Mouse (Mus musculus) liver, embryonic 11.5 days (tissue): ENCODE measurements around the gene P3h3. TPM values are rescaled to one million over a fixed set of nuclear protein-coding genes. Genes with fewer than 3 reads are reported as not detected.

Experiments
- ATAC-seq: fragments of 200-750 bp; cut with Nextera tagmentation; replicated peaks from 2 replicates; pipeline ENCODE4 v1.8.0; 2017; ENCODE audit warnings: moderate number of reproducible peaks, mild to moderate bottlenecking, moderate TSS enrichment, moderate library complexity; ENCODE audit not compliant: low FRiP score
- DNase-seq: peaks from one replicate; pipeline ENCODE4 v3.0.0-alpha.2; 2017; ENCODE audit warnings: low spot score
- H3K27ac ChIP-seq: fragments of 300-500 bp; sonication (generic); 2 replicates; pipeline ENCODE4 v1.5.1; 2014; ENCODE audit warnings: mild to moderate bottlenecking, low read depth, low read length, control low read depth
- H3K27me3 ChIP-seq: fragments of 300-500 bp; sonication (generic); replicated peaks from 2 replicates; pipeline ENCODE4 v1.6.1; 2014; ENCODE audit warnings: low read length, mixed read lengths; ENCODE audit not compliant: control insufficient read depth, insufficient read depth
- H3K36me3 ChIP-seq: fragments of 300-500 bp; sonication (generic); 2 replicates; pipeline ENCODE4 v1.6.1; 2014; ENCODE audit warnings: mild to moderate bottlenecking, low read length, moderate library complexity, mixed read lengths; ENCODE audit not compliant: control insufficient read depth, insufficient read depth
- H3K4me1 ChIP-seq: fragments of 300-500 bp; sonication (generic); replicated peaks from 2 replicates; pipeline ENCODE4 v1.6.1; 2014; ENCODE audit warnings: low read length, mixed read lengths; ENCODE audit not compliant: control insufficient read depth, insufficient read depth
- H3K4me2 ChIP-seq: fragments of 300-500 bp; sonication (generic); 2 replicates; pipeline ENCODE4 v1.6.1; 2014; ENCODE audit warnings: mild to moderate bottlenecking, control low read depth, moderate library complexity
- H3K4me3 ChIP-seq: fragments of 300-500 bp; sonication (generic); 2 replicates; pipeline ENCODE4 v1.5.1; 2014; ENCODE audit warnings: low read depth, low read length, control low read depth
- H3K9ac ChIP-seq: fragments of 300-500 bp; sonication (generic); 2 replicates; pipeline ENCODE4 v1.6.1; 2014; ENCODE audit warnings: low read depth, low read length, control low read depth
- H3K9me3 ChIP-seq: fragments of 300-500 bp; sonication (generic); 2 replicates; pipeline ENCODE4 v1.6.1; 2016; ENCODE audit warnings: low read length, inconsistent platforms, mixed read lengths; ENCODE audit not compliant: control insufficient read depth
- WGBS: fragments of 180-500 bp; shearing (Covaris S2); extraction: QIAGEN DNeasy Blood & Tissue Kit; methylation state at CpG from one replicate; pipeline ENCODE4 v1.1.7; 2014; 5-methylcytosine and 5-hydroxymethylcytosine counted together
- polyA plus RNA-seq: library from polyadenylated mRNA; unstranded; fragments of >200 nt; fragmentation: Nextera tagmentation; extraction: Ambion mirVana; gene quantifications from 2 replicates; pipeline ENCODE4 v1.2.1, GENCODE M21; 2014

The P3h3 gene
- polyA plus RNA-seq, 1 experiment from 2014 or later, result 11.3 TPM

DNA sequence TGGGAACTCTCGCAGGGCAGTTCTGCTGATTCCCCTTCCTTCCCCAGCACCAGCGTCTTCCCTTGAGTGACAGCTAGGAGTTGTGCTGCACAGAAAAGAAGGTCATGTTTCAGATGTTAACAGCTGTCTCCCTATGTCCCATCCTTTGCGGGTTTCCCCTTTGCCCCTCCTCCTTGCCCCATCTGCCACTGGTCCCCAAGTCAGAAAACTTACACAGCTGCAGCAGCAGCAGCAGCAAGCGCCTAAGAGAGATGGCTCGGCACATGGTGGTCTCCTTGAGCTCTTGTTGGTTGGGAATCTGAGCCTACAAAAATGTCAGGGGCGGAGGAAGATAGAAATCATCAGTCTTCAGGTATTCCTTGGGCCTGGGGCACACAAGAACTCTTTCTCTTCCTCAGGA, 21.8 kb upstream of the P3h3 start:
- no peak for DNase-seq
- no peak overlapping the region for H3K4me3 ChIP-seq
- H3K27me3 ChIP-seq, result no peaks in the 10 kb centered on the region
- H3K9me3 ChIP-seq, result no peaks in the 10 kb centered on the region
- H3K9ac ChIP-seq, result no peak overlapping the region
- WGBS, result 53% methylated on average over 6 of the region's 6 CpGs
- no peaks in the 10 kb centered on the region for H3K36me3 ChIP-seq
- no peak for ATAC-seq
- H3K27ac ChIP-seq, result no peak overlapping the region
- H3K4me1 ChIP-seq, result no peaks in the 10 kb centered on the region
- no peak overlapping the region for H3K4me2 ChIP-seq

- H3K4me2 ChIP-seq, result no peak overlapping the region
- 14% methylated on average over 3 of the region's 3 CpGs for WGBS
- H3K27me3 ChIP-seq, result no peaks in the 10 kb centered on the region
- H3K9ac ChIP-seq, result no peak overlapping the region
- DNase-seq (no peak), ATAC-seq (no peak)
- no peak overlapping the region for H3K4me3 ChIP-seq
- no peaks in the 10 kb centered on the region for H3K36me3 ChIP-seq
- no peak overlapping the region for H3K27ac ChIP-seq
- H3K9me3 ChIP-seq, result no peaks in the 10 kb centered on the region
- H3K4me1 ChIP-seq, result no peaks in the 10 kb centered on the region
Observed at GRCm38 (mm10) chr6:124874348-124874747, 16.8 kb upstream of the P3h3 start.

- H3K36me3 ChIP-seq, result no peaks in the 10 kb centered on the region
- 63% methylated on average over 6 of the region's 7 CpGs for WGBS
- H3K4me1 ChIP-seq, result peaks cover 4% of the 10 kb centered on the region; the same call in 1 of the 2 replicates
- no peak overlapping the region for H3K4me3 ChIP-seq
- DNase-seq (no peak), ATAC-seq (no peak)
- no peaks in the 10 kb centered on the region for H3K9me3 ChIP-seq
- H3K9ac ChIP-seq, result no peak overlapping the region
- H3K27ac ChIP-seq, result no peak overlapping the region
- H3K27me3 ChIP-seq, result peaks cover 48% of the 10 kb centered on the region
- H3K4me2 ChIP-seq, result no peak overlapping the region
Observed at GRCm38 (mm10) chr6:124866560-124866959, 9.0 kb upstream of the P3h3 start.

- no peak overlapping the region for H3K4me2 ChIP-seq
- no peaks in the 10 kb centered on the region for H3K36me3 ChIP-seq
- H3K4me1 ChIP-seq, result peaks cover 4% of the 10 kb centered on the region; the same call in 1 of the 2 replicates
- H3K4me3 ChIP-seq, result no peak overlapping the region
- H3K27ac ChIP-seq, result no peak overlapping the region
- peaks cover 53% of the 10 kb centered on the region for H3K27me3 ChIP-seq
- H3K9ac ChIP-seq, result no peak overlapping the region
- WGBS, result 76% methylated on average over 18 of the region's 18 CpGs
- no peak for DNase-seq
- no peaks in the 10 kb centered on the region for H3K9me3 ChIP-seq
- no peak for ATAC-seq
Observed at GRCm38 (mm10) chr6:124865766-124866362, 8.3 kb upstream of the P3h3 start.

DNA sequence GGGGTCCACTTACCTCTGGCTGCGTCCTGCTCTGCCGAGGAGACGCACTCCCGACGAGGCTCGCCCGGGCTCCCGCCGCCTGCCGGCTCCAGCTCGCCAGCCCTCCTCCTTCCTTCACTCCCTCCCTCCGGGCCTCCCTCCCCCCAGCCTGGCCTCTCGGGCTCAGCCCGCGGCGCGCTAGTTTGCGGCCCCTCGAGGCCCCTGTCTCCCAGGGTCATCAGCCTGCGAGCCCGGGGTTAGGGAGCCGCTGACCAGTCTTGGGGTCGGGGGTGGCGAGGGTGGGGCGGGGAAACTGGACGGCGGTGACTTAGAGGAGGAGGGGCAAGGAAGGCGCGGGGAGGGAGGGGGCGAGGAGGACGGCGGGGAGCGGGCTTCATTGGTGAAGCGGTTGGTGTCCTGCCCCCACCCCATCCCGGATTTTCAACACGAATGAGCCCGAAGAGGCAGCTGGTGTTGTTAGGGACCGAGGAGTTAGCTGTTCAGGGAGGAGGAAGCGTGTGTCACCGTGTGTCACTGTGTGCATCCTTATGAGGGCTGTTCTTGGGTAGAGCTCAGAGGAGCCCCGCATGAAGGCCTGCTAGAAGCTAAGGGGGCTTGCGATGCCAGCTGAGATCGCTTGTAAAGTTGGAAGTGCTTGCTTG, 6.2 kb upstream of the P3h3 start, which contains the start of gene Gpr162:
Gene Gpr162 (minus strand): TSS at position 326 of the 641 bp plus-strand sequence.
- Histone ChIP-seq H3K36me3 (no peaks in the 10 kb centered on the region), H3K27me3 (peaks cover 74% of the 10 kb centered on the region), H3K9me3 (no peaks in the 10 kb centered on the region), H3K27ac (no peak within 1 kb of the TSS), H3K4me2 (peak within 1 kb of the TSS; percentile 88), H3K4me3 (peak within 1 kb of the TSS; percentile 54), H3K9ac (peak within 1 kb of the TSS; percentile 58), H3K4me1 (peaks cover 4% of the 10 kb centered on the region; the same call in 1 of the 2 replicates)
- ATAC-seq (peak; percentile 42), DNase-seq (peak; percentile 68)
- WGBS, result 1% methylated on average over 37 of the region's 43 CpGs

DNA sequence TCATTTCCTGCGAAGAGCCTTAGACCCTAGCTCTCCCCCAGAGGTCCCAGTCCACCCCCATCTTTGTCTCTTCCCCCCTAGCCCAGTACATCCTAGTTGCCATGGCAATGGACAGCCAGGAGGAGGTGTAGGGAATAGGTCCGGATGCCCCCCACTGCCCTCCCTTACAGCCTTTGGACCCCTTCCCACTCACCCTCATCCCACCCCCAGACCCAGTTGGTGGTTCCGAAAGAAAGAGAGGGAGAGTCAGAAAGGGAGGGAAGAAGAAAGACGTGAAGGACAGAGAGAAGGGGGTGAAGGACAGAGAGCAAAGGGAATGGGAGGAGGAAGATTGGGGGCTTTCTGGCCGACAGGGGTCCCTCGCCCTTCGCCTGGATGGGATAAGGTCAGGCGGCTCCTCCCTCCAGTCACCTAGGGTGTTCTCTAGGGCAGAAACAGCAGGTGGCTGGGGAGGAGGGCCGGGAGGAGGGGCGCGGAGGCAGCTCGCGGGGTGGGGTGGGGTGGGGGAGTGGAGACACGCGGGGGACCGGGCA, 5.6 kb upstream of the P3h3 start:
- H3K4me1 ChIP-seq, result peaks cover 4% of the 10 kb centered on the region; the same call in 1 of the 2 replicates
- peaks cover 80% of the 10 kb centered on the region for H3K27me3 ChIP-seq
- no peaks in the 10 kb centered on the region for H3K9me3 ChIP-seq
- peak overlapping the region; percentile 54 for H3K4me3 ChIP-seq
- H3K4me2 ChIP-seq, result peak overlapping the region; percentile 88
- H3K36me3 ChIP-seq, result no peaks in the 10 kb centered on the region
- H3K27ac ChIP-seq, result no peak overlapping the region
- 2% methylated on average over 11 of the region's 16 CpGs for WGBS
- ATAC-seq (peak; percentile 11; the same call in 1 of the 2 replicates), DNase-seq (no peak)
- peak overlapping the region; percentile 58 for H3K9ac ChIP-seq

- H3K4me3 ChIP-seq, result 0 out of 2 replicates have a peak overlapping the region, but pooled peaks have one; percentile 54
- no peaks in the 10 kb centered on the region for H3K9me3 ChIP-seq
- no peak overlapping the region for H3K9ac ChIP-seq
- DNase-seq, result no peak
- peaks cover 4% of the 10 kb centered on the region; the same call in 1 of the 2 replicates for H3K4me1 ChIP-seq
- 11% methylated on average over 8 of the region's 8 CpGs for WGBS
- ATAC-seq, result no peak
- no peaks in the 10 kb centered on the region for H3K36me3 ChIP-seq
- peaks cover 86% of the 10 kb centered on the region for H3K27me3 ChIP-seq
- peak overlapping the region; percentile 88 for H3K4me2 ChIP-seq
- H3K27ac ChIP-seq, result no peak overlapping the region
Observed at GRCm38 (mm10) chr6:124862406-124863124, 5.0 kb upstream of the P3h3 start.

- Histone ChIP-seq H3K9me3 (no peaks in the 10 kb centered on the region), H3K36me3 (no peaks in the 10 kb centered on the region), H3K4me2 (no peak overlapping the region), H3K27ac (no peak overlapping the region), H3K9ac (no peak overlapping the region), H3K4me3 (no peak overlapping the region), H3K4me1 (peaks cover 4% of the 10 kb centered on the region; the same call in 1 of the 2 replicates), H3K27me3 (peaks cover 91% of the 10 kb centered on the region)
- no peak for ATAC-seq
- no peak for DNase-seq
- 27% methylated on average over 3 of the region's 3 CpGs for WGBS
Observed at GRCm38 (mm10) chr6:124861802-124862201, 4.2 kb upstream of the P3h3 start.
